Mouse (Mus musculus) cerebellum, adult 11-12 months (tissue): ENCODE data around the gene Unc13b.
A peak's percentile ranks its signal among the peaks of the same experiment; 100 is the strongest.
"Not testable (repeated sequence)": the region's sequence is repeated elsewhere in the genome, so short reads cannot be mapped to it uniquely, and the experiment has no call there.

Experiments used
- DNase-seq: peaks from one replicate; pipeline ENCODE4 v3.0.0; 2022

The Unc13b gene

DNA sequence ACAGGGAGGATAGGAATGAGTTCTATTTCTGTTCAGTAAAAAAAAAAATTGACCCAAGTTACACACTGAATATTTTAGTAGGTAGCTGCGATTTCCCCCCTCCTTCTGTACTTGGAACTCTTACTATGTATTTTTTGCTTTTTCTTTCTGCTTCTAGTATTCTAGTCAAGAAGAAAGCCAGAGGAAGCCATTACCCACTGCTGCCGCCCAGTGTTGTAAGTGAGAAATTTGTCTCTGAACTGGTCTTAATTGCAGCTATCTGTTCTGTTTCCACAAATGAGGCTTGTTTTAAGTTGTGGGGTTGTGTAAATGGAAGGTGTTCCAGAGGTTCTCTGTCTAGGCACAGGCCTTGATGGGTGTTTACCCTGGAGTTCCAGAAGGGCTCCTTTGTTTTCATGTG, 56.2 kb downstream of the Unc13b start:
- DNase-seq: peak; percentile 17

DNA sequence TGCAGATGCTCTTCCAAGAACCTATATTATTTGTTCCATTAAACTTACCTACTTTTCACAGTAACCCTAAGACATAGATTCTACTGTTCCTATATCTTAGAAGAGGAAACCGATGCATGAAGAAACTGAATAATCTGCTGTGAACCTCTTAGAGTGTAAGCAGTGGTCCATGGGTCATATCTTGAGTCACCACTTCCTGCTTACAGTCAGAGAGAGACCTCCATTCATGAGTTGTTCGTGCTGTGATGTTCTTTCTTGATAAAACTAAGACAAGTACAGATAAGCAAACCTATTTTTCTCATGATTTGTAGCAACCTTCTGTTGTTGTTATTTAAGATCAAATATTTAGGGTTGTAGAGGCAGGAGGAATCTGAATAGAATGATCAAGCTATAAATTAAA, 57.5 kb downstream of the Unc13b start:
- DNase-seq: no peak

DNA sequence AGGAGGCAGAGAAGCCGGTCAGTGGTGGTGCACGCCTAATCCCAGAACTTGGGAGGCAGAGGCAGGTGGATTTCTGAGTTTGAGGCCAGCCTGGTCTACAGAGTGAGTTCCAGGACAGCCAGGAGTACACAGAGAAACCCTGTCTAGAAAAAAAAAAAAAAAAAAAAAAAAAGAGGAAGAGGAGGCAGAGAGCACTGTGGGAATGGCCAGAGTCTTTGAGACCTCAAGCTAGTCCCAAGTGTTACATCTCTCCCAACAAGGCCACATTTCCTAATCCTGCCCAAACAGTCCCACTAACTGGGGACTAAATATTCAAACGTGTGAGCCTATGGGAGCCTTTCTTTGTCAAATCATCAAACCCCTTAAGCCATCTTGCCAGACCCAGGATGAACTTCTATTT, 71.0 kb downstream of the Unc13b start:
- no peak for DNase-seq

DNA sequence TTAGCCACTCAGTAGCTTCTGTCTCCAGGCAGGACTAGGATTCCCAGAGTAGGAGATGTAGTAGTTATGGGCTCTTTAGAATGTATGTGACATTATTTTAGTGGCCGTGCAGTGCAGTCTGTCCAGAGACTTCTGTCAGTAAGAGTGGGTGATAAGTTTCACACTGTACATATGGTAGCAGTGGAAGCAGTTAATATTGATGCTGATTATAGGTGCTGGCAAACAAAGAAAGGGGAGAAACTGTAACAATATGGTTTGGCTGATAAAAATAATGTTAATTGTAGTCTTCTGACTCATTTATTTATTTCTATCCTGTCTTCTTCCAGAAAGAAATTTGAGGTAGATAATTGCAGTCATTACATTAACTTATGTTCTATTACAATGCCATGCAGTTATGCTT, 83.9 kb downstream of the Unc13b start:
- no peak for DNase-seq

DNA sequence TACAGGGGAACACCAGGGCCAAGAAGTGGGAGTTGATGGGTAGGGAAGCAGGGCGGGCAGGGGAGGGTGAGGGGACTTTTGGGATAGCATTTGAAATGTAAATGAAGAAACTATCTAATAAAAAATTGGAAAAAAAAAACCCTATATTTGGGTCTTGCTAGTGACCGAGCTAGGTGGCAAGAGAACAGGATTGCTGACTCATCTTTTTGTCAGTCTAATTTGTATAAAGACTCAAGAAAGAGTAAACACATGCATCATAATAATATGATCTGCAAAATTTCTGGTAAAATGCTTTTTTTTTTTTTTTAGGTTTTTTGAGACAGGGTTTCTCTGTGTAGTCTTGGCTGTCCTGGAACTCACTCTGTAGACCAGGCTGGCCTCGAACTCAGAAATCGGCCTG, 93.7 kb downstream of the Unc13b start:
- not testable (repeated sequence) for DNase-seq

DNA sequence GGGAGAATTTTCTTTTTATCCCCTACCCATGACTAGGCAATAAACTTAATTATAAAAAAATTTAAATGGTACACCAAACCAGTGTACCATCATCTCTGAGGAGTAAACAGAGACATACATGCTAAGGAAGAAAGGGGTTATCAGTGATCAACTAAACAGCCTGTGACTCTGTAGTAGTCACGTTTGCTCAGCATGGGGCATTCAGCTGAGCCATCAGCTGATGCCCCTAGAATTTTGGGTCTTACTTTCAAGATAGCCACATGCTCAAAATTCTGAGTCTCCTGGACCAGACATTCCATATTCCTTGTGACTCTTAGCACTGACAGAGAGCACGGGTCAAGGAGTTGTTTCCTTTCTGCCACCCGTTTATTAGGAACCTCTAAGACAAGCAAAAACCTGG, 101.3 kb downstream of the Unc13b start:
- no peak for DNase-seq

DNA sequence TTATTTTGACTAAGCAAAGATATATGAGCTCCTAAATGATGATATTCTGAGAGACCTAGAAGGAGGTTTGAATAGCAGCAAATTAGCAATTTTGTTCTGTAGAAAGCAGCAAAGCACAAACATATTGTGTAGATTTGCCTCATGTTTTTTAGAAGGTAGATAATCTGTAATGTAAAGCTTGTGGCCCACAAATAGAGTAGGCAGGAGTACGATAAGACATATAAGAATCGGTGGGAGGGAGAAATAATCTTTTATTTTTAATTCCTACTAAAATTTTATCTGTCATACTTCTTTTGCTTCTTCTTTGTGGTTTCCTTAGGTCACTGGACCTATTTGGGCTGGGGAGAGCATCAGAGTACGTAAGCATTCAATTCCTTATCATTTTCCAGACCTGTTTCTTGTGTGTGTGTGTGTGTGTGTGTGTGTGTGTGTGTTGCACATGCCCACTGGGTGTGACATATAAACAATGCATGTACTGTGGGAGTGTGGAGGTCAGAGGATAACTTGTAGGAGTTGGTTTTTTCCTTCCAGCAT, 102.4 kb downstream of the Unc13b start:
- no peak for DNase-seq

DNA sequence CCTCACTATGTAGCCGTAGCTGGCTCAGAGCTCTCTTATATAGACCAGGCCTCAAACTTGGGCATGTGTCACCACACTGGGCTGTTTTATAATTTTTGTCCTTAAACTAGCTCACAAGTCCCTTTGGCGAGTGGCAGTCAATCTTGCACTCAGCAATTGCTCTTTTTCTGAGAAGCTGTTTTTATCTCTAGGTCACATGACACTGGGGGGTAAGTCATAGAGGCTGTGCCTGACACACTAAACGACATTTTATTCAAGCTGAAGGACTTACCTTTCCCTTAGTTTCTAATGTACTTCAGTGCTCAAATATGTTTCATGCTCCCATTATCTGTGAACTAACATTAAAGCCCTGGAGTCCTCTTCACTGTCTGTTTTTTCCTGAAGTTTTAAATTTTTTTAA, 104.5 kb downstream of the Unc13b start:
- no peak for DNase-seq

DNA sequence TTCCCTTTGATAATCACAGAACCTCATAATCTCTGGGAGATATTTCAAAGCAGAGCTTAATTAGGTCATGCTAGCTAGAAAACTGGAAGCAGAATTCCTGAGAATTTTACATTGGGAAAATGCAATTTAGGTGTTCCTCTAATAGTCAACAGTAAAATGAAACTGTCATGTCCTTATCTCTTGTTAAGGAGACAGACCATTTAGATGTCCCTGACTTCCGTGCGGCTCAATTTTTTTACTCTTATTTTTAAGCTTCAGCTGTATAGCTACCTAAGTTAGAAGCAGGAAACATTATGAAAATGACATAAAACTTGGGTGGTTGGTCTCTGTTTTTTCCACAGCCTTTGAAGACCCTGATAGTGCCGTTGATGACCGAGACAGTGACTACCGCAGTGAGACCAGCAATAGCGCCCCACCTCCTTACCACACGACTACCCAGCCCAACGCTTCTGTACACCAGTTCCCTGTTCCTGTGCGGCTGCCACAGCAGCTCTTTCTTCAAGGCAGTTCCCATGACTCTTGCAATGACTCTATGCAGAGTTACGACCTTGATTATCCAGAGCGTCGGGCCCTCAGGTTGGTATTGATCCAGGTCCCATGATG, 106.8 kb downstream of the Unc13b start:
- DNase-seq: no peak

DNA sequence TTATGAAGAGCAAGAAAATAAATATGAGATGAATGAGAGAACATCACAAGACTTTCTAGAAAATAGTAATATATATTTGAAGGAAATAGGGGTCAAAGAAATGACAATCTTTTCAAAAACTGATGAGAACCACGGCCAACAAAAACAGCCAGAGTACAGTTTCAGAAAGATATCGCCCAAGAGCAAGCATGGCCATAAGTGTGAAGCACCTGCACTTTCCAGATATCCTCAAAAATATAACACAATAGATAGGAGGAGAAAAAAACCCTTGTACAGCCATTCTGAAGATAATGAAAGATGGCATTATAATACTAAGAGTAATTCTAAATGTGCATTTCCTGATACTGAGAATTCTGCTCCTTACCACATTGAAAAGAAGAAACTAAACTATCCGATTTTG, 111.3 kb downstream of the Unc13b start:
- no peak for DNase-seq

DNA sequence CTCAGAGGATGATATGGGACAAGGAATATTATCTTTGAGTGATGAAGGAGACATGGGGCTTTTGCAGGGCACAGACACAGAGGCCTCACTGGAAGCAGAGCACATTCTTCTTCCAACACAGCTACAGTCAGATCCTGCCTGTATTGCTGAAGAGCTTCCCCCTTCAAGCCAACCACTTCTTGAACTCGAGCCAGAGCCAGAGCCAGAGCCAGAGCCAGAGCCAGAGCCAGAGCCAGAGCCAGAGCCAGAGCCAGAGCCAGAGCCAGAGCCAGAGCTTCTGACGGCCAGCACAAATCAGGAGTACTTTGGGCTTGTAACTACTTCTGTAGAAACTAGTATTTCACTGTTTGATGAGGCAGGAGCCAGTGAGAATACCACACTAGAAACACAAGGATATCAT, 118.4 kb downstream of the Unc13b start:
- DNase-seq: peak; percentile 5

DNA sequence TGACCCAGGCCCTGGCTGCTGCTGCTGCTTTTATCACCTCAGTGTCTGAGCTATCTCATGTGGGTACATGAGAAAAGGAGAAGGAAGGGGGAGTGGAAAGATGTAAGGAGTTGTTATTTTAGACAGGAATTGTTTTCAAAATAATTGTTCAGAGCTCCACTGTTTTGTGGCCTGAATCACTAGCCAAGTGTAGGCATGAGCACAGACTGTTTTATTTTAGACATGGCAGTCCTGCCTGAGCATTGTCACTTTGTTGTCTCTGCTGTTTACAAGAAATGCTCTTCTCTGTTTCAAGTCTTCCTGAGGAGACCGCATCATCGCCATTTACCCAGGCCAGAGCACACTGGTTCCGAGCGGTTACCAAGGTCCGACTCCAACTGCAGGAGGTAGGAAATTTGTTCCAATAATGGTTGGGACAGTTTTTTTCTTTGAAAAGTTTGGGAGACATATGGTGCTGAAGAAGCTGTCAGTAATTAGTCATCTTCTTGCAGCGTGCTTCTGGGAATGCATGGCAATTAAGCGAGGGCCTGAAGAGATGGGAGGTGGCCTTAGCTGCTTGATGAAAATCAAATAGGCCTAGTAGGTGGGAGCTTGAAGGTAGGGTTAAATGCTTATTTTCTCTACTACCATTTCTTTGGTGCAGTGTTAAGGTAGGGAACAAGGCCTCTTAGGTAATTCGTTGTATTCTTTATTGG, 123.9 kb downstream of the Unc13b start:
- no peak for DNase-seq

DNA sequence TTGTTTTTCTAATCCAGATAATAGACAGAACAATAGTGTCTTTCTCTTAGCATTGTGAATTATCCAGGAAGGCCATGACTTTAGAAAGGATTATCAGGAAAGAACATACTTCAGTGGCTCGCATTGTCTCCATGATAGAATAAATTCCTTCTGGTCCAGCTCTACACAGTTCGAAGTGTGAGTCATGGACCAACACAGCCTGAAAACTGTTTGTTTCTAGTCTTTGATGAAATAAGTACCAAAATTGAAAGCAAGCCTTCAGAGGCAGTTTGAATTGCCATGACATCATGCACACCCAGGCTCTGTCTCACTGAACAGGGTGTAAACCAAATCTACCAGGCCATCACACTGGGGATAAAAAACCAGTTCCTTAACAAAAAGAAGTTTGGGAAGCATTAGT, 128.7 kb downstream of the Unc13b start:
- no peak for DNase-seq

DNA sequence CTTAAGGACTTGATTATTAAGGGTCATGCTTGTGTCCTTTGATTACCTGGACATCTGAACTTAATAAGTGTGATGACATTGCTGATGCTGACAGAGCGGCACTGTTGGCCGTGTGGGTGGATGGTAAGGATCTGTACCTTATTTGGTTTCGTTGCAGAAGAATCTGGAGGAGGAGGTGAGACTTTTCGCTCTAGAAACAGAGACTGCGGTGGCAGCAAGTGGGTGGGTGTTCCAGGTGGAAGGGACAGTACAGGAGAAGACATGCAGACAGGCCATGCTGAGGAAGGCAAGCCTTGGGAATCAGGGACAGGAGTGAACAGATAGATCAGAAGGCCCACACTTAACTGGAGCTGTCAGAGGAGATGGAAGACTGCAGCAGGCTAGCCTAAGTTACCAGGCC, 130.6 kb downstream of the Unc13b start:
- no peak for DNase-seq

DNA sequence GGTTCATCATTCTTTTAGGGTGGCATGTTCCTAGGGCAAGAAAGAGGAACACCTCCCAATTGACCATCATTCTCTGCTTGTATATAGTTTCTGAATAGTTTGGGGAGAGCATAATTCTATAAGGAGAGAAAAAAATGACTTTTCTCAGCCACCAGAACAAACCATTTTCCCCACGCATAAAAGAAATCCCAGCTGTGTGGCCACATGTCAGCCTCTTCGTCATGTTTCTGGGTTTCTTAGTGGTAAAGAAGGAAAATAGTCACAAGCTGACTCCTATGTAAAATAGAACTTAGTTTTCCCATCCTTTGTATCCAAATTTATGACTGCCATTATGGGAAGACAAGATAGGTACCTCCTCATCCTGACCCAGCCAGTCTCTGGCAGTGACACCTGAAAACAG, 146.2 kb downstream of the Unc13b start:
- no peak for DNase-seq

DNA sequence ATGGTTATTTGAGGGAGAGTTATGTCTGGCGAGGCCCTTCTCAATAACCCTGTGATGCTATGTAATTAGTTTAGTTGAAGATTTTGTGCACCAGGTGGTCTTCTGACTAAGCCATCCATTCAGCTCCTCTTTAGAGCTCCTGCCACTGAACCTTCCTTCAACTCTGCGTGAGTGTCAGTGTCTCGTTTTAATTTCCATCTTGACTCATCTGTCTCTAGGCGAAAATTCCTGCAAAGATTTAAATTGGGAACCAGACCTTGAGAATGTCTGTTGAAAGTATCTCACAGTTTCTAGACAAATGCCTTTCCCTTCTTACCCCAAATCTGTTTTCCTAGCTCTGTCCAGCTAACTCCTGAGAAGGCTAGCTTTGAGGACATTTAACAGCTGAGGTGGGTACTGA, 146.8 kb downstream of the Unc13b start:
- no peak for DNase-seq

DNA sequence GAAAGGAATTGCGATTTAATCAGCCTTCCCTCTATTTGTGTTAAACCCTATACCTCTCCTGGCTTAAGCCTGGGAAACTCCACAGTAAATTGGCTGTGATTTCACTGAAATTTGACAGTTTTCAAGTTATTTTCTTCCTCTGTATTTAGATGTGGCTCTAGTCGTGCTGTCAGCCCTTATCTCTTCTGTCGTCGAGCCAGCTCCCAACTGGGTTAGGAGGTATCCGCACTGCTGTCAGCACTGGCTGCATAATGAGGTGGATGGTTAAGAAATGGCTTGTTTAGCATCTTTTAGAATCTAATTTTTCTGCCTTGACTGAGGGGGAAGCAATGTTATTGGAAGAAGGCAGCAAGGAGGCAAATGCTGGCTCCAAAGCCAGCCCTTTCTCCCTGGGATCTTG, 148.2 kb downstream of the Unc13b start:
- no peak for DNase-seq

DNA sequence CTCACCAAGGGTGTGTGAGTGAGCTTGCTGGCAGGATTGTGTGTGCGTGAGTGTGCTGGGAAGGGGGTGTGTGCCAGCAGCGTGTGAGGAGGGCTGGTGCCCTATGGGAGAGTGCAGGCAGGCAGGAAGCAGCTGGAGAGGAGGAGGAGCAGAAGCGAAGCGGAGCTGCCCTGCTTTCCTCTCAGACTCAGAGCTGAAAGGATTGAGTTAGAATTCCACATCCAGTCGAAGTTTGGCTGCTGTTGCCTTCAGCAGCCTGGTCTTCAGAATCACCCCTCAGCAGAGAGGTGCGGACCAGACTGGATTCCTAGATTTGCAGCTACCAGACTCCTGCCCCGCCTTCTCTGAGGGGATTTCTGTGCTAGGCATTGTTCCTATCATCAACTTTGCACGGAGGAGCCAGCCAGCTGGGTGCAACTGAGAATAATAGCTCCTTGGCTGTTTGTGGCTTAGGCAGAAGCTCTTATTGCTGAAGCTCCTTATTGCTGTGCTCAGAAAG, 150.4 kb downstream of the Unc13b start:
- DNase-seq: no peak

DNA sequence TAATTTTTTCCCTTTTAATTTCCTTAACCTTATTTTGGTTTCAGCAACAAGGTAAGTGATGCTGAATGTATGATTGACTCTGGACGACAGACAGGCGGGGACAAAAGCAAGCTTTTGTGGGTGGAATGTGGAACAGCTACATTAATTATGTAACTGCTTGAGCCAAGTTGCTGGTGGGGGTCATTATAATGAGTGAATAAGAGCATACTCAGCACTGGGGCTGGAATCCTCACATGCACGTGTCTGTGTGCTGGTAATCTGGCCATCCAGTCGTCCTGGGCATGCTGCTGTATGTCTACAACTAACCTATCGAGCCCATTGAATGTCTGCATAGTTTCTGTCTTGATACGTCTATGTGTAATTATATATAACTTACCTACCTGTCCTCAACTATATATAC, 150.9 kb downstream of the Unc13b start:
- DNase-seq: no peak

DNA sequence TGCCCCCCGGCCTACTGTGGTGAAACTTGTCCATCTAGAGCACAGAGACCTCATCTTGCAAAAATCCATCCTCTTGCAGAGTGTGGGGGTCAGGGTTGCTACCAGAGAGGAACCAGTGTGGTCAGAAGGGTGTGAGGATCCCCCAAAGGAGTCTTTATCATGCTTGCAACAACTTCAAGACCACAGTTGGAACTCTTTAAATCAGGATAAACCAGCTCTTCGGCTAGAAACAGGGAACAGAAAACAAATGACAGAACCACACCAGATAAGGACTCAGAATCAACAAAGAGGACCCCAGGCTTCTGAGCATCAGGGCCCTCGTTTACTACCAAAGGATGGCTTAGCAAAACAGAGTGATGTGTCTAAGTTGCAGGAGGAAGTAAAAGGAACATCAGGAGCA, 157.7 kb downstream of the Unc13b start:
- no peak for DNase-seq

DNA sequence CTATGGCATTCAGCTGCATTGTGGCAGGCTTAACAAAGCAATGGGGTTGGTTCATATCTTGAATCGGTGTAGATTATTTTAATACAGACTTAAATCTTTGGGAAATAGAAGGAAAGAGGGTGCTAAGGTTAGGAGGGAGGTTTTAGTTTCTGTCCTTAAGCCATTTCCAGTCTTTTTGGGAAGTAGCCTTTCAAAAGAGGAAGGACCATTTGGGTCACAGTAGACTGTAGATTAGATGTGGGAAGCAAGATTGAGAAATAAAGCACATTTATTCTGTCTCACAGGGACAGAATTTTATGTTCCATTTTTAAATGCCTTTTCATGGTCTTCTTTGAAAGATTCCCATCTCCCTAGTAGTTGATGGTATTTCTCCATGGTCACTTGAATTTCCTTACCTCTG, 159.2 kb downstream of the Unc13b start:
- no peak for DNase-seq

DNA sequence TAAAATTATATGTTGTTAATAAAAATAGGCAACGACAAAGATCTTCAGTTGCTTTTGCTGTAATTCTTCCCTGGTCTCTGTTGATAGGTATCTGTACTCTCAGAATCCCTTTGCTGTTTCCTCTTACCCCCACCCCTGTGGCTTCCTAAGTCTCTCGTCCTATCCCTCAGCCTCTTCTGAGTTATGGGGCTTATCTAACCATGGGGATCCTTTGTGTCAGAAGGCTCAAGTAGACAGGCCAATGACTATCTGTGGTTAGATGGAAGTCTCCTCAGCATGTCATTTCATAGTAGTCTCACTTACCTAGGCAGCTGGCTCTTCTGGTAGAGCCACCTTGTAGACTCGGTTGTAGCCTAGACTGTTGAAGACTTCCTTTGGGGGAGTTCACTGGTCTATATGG, 173.1 kb downstream of the Unc13b start:
- no peak for DNase-seq

DNA sequence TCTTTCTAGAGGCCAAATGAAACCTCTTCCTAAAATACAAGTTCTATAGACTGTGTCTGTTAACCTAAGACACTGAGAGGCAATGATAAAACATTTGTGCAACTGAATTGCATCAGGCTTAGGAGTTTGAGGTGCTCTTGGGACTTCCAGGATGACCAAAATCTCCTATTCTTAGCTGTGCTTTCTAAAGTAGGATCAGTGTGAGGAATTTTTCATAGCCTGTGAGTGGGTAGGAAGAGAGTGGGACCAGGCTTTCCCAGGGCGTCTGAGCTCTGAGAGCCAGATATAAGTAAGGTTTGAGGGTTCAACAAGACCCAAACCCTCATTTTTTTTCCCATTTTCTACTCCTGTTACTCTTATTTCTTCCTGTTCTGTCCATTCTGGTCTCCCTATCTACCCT, 174.2 kb downstream of the Unc13b start:
- no peak for DNase-seq

DNA sequence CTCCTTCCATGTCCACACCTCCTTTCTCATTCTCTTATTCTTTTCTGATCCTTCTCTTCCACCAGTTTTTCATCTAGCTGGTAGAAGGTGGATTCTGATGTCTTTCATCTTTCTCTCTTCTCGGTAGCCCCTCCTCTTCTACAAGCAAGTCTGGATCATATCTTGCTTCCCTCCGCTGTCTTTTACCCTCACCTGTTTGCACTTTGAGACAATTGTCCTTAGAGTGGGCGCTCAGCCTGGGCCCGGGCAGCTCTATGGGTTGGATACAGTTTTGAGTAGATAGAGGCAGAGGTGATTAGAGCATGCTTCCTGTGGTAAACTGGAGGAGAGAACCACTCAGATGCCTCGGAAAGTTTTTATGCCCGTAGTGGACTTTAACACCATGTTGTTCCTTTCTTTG, 174.7 kb downstream of the Unc13b start:
- no peak for DNase-seq

DNA sequence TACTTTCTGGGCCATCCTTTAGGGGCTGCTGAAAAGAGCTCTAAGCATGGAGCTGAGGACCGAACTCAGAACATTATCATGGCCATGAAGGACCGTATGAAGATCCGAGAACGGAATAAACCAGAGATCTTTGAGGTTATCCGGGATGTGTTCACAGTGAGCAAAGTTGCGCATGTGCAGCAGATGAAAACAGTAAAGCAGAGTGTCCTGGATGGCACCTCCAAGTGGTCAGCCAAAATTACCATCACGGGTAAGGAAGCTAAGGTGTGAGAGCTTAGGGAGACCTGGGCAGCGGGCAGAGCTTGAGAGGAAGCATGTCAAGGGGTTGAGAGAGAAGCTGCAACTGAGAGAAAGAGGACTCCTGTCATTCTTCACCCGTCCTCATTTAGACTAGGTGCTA, 178.1 kb downstream of the Unc13b start:
- no peak for DNase-seq
